Mouse (Mus musculus) telencephalon, adult 2 months (tissue): ENCODE results near the gene Tk1.

Experiments
- DNase-seq: peaks from one replicate; pipeline ENCODE4 v3.0.0-alpha.2; 2011; ENCODE audit warnings: low read depth, low spot score

The Tk1 gene

DNA sequence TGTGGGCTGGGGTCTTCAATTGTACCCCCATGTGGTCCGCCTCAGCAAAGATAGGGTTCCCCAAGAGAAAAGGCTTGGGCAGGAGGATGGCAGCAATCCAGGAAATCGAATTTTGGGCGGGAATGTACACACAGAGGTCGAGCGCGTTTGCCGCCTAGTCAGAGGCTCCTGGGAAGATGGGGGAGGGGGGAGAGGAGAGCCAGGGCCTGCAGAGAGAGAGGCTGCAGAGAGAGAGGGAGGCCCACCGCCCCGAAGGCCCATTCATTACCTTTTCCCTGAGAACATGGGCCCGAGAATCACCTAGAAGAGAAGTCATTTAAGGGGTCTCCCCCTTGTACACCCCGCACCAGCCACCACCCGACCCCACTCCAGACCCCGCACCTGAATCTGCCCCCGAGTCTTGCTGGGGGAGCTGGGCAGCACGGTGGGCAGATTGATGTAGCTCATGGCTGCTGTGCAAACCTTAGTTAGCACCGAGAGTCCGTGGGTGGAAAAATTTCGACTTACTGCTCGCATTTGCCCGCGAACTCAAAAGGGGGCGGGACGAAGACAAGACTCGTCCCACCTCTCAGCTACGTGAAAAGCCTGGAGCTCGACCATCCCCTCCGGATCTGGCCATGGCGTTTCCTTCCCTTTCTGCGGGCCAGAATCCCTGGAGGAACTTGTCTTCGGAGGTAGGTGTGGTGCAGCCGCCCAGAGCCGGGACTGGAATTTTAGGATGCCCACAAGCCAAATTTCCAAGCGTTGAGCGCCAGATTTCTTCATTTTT, at the start of gene Tk1, which contains the start of gene Afmid:
Tk1 (minus strand) TSS at position 760 of the 769 bp plus-strand sequence.
Afmid (plus strand) TSS at position 592 of the 769 bp plus-strand sequence.
- no peak for DNase-seq

DNA sequence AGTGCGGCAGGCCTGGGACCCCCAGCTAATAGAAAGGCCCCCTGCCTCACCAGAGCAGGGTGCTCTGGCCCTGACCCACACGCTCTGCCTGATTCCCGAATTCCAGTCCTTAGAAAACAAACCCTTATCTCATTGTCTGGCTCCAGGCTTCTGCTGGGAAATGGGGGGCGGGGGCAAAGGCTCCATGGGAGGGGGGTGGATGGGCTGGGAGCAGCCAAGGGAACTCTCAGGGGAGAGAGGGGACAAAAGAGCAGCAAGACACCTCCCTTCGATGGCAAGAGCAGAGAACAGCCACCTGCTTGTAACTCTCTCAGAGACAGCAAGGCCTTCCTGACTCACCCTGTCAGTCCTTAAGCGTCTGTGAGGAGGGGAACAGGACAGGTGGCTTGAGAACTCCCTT, 49.8 kb upstream of the Tk1 start:
- no peak for DNase-seq

- DNase-seq, result no peak
Observed at GRCm38 (mm10) chr11:117874419-117874818, 48.5 kb upstream of the Tk1 start.

DNA sequence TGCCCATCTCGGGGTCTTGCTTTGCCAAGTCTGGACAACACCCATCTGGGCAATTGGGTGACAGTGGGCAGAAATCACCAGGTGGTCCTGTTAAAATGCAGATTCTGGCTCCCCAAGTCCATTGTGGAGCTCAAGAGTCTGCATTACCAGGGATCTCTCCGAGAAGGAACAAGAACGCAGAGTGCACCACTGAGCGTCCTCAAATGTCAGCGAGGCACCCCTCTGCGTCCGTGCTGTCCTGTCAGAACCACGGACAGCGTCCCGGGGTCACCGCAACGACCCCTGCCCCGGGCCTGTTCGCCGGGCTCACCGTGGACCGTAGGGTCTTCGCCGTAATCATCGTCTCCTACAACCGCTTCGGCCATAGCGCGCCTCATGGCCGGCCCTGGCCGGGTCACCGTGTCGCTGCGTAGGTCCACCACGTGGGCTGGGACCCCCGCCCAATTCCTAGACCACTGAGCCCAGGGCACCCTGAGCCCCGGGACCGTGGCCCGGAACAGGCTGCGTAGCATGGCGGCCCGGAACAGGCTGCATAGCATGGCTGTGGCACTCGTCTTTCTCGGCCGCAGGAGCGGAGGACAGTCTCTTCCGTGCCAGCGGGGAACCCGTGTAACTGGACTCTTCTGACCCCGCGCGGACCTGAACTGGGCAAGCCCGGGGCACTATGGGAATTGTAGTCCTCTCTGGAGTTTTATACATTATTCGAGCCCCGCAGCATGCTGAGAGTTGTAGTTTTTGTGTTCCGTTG, 47.1 kb upstream of the Tk1 start, which contains the start of gene Tha1:
Tha1 (minus strand) TSS at position 621 of the 748 bp plus-strand sequence.
- DNase-seq, result peak; percentile 61

- DNase-seq, result no peak
Observed at GRCm38 (mm10) chr11:117871911-117872584, 46.2 kb upstream of the Tk1 start.

DNA sequence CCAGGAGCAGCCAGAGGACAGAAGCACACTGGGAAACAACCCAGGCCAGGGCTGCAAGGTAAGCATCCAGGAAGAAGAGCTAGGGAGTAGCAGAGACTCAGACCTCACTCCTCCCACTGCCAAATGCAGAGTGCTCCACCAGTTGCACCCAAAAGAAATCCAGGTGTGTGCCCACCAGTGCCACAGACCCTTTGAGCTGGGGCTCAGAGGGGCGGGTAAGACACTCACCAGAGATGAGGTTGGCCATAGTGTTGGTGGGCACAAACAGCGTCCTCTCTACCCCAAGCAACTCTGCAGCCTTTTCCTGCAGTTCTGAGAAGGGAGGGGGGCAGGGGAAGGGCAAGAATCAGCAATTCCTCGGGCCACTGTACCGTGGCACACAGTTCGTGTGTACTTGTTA, 45.5 kb upstream of the Tk1 start:
- DNase-seq, result no peak

GRCm38 (mm10) chr11:117870688-117871365, 44.9 kb upstream of the Tk1 start:
- DNase-seq, result peak; percentile 55

GRCm38 (mm10) chr11:117865988-117866387, 40.1 kb upstream of the Tk1 start:
- no peak for DNase-seq

DNA sequence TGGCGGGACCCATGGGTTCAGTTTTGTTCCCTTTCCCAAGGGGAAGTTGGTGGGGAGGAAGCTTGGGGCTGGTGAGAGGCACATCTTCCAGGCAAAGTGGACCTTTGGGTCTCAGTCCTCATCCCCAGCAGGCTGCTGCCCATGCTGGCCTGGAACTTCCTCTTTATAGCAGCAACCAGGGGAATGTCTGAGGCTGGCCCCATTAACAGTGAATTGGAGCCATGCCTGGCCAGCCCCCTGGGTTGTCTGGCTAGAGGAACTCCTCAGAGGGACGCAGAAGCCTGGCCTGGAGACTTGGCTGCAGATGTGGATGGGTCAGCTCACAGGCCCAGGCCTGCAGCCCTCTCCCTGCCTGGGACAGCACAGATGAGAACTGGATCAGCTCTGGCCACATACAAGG, 38.9 kb upstream of the Tk1 start:
- no peak for DNase-seq

DNA sequence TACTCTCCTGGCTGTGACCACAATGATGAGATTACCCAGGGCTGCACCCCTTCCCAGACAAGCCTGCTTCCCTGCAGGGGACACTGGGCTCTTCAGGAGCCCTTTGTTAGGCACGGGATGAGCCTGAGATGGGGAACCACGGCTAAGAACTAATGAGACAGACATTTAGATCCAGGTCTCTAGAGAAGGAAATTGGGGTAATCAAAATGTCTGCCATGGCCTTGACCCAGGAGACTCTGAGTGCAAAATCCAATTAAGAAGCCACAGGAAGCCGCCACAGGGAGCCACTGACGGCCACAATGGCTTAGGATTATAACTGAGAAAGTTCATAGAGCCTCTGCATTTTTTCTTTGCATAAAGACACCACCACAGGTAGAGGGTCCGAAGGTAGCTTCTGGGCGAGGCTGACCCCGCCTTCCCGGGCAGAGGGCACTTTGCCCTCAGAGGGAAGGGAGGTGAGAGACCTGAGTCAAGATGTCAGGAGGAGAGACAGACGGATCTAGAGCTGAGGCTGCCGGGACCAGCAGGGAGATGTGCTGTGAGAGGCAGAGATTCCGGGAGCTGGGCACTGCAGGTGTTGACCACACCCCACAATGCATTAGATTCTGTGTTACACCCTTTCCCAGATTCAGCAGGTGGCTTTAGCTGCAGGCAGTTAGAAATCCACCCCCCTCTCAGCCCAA, 37.4 kb upstream of the Tk1 start:
- no peak for DNase-seq

DNA sequence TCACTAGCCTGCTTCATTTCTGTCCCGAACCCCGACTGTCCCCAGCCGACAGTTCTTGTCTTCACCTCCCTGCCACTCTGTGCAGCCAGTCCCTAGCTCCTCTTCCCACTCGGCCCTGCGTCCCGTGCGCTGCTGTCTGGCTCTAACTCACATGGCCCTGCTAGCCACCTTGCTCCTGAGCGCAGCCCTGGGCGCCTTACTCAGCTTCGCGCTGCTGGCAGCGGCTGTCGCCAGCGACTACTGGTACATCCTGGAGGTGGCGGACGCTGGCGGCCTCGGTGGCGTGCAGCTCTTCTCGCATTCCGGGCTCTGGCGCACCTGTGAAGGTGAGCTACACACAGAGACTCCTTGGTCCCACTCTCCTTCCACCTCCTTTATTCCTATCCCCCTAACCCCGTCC, 34.7 kb upstream of the Tk1 start, which contains the start of gene Tmem235:
Tmem235 (plus strand) TSS at position 152 of the 400 bp plus-strand sequence.
- no peak for DNase-seq

- DNase-seq, result no peak
Observed at GRCm38 (mm10) chr11:117858392-117858791, 32.5 kb upstream of the Tk1 start.

- no peak for DNase-seq
Observed at GRCm38 (mm10) chr11:117857462-117857861, 31.6 kb upstream of the Tk1 start.

- DNase-seq, result no peak
Observed at GRCm38 (mm10) chr11:117855975-117856374, 30.1 kb upstream of the Tk1 start.

GRCm38 (mm10) chr11:117855360-117855759, 29.5 kb upstream of the Tk1 start:
- DNase-seq, result no peak

GRCm38 (mm10) chr11:117854241-117854640, 28.3 kb upstream of the Tk1 start:
- DNase-seq, result no peak

- DNase-seq, result no peak
Observed at GRCm38 (mm10) chr11:117852875-117853274, 27.0 kb upstream of the Tk1 start.

DNA sequence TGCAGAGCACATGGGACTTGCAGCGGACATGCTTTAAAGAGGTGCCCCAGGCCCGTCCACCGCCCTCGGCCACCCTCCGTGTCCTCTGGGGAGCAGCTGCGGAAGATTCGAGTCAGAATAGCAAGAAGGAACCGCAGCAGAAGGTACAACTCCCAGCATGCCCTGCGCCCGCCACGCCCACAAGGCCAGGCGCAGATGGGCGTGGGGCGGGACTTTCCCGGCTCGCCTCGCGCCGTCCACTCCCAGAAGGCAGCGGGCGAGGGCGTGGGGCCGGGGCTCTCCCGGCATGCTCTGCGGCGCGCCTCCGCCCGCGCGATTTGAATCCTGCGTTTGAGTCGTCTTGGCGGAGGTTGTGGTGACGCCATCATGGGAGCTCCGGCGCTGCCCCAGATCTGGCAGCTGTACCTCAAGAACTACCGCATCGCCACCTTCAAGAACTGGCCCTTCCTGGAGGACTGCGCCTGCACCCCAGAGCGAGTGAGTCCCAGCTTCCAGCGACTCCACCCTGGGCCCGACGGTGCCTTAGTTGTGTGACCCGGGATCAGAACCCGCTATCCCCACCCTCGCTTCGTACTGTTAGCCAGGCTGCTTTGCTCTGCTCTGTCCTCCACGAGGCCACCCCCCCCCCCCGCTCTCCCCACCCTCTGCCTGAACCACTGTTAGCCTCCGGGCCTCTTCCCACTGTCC, 23.2 kb upstream of the Tk1 start, which contains the start of gene Birc5:
Birc5 (plus strand) TSS at position 267 of the 687 bp plus-strand sequence.
- DNase-seq, result peak; percentile 86

DNA sequence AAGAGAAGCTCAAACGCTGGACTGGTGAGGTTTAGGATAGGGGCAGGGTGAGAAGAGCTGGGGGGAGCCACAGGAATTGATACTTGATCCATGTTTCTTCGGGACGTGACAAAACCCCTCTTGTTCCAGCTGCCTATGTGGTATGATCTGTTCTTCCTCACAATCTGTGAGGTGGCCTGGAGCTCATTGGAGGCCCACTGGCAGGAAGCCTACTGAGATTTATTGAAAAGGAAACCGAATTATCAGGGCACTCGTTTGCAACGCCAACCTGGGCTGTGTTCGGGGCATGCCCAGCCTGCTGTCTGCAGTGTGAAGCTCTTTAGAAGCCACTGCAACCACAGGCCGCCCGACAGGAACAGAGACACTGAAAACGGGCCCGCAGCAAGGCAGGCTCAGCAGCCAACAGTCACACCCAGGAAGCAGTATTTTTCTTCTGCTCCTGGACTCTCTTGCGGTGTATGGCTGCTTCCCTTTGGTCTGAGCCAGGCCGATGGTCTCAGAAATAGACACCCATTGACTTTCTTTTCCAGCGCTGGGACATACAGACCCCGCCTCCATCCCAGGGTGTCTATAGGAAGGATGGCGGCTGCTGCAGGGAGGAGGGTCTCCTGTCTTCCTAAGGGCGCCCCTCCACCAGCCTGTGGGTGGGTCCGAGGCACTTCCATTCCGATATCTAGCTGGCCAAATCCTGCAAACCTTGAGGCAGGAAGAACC, 22.5 kb upstream of the Tk1 start:
- DNase-seq, result peak; percentile 33
